Mouse (Mus musculus): ENCODE measurements around the gene Naa30. TPM values are rescaled to one million over a fixed set of nuclear protein-coding genes. Genes with fewer than 3 reads are reported as not detected.
A peak's percentile ranks its signal among the peaks of the same experiment; 100 is the strongest.

Naa30 gene
- polyA plus RNA-seq (2016; fragmentation: Nextera tagmentation; extraction: Ambion mirVana): 18.1 and 20.7 TPM in 2 replicates

- WGBS: under 1% methylated on average over 64 of the region's 86 CpGs
- Histone ChIP-seq H3K9ac (peak within 1 kb of the TSS; percentile 94), H3K9me3 (no peaks in the 10 kb centered on the region), H3K4me1 (peaks cover 17% of the 10 kb centered on the region), H3K36me3 (no peaks in the 10 kb centered on the region), H3K27ac (peak within 1 kb of the TSS; percentile 81), H3K4me3 (peak within 1 kb of the TSS; percentile 92), H3K4me2 (replicated peaks) (peak within 1 kb of the TSS; percentile 81), H3K27me3 (no peaks in the 10 kb centered on the region)
- peak; percentile 91 for ATAC-seq (ENCODE audit: insufficient number of reproducible peaks, insufficient read depth, low FRiP score, low TSS enrichment)
Measured at GRCm38 (mm10) chr14:49171867-49172581, at the start of gene Naa30. TSS of gene Naa30 (plus strand) at chr14:49172226.

- no peak overlapping the region for H3K9ac ChIP-seq
- no peak overlapping the region for H3K4me2 ChIP-seq (replicated peaks)
- H3K9me3 ChIP-seq: no peaks in the 10 kb centered on the region
- no peaks in the 10 kb centered on the region for H3K36me3 ChIP-seq
- no peaks in the 10 kb centered on the region for H3K27me3 ChIP-seq
- no peak overlapping the region for H3K27ac ChIP-seq
- ATAC-seq (ENCODE audit: insufficient number of reproducible peaks, insufficient read depth, low FRiP score, low TSS enrichment): no peak
- no peaks in the 10 kb centered on the region; the same call in 1 of the 2 replicates for H3K4me1 ChIP-seq
- WGBS: 70% methylated on average over 23 of the region's 23 CpGs
- H3K4me3 ChIP-seq: no peak overlapping the region
Measured at GRCm38 (mm10) chr14:49127162-49127779, 44.8 kb upstream of the Naa30 start.

- no peaks in the 10 kb centered on the region for H3K27me3 ChIP-seq
- no peak overlapping the region for H3K27ac ChIP-seq
- no peaks in the 10 kb centered on the region; the same call in 1 of the 2 replicates for H3K4me1 ChIP-seq
- H3K9me3 ChIP-seq: no peaks in the 10 kb centered on the region
- WGBS: 41% methylated on average over 10 of the region's 10 CpGs
- no peak for ATAC-seq (ENCODE audit: insufficient number of reproducible peaks, insufficient read depth, low FRiP score, low TSS enrichment)
- no peak overlapping the region for H3K4me3 ChIP-seq
- H3K9ac ChIP-seq: no peak overlapping the region
- no peak overlapping the region for H3K4me2 ChIP-seq (replicated peaks)
- no peaks in the 10 kb centered on the region for H3K36me3 ChIP-seq
Measured at GRCm38 (mm10) chr14:49128544-49129263, 43.3 kb upstream of the Naa30 start.

GRCm38 (mm10) chr14:49132391-49132790 lies 39.6 kb upstream of the Naa30 start:
- no peak overlapping the region for H3K27ac ChIP-seq
- no peaks in the 10 kb centered on the region for H3K36me3 ChIP-seq
- no peaks in the 10 kb centered on the region; the same call in 1 of the 2 replicates for H3K4me1 ChIP-seq
- no peak overlapping the region for H3K4me3 ChIP-seq
- no peak overlapping the region for H3K9ac ChIP-seq
- ATAC-seq (ENCODE audit: insufficient number of reproducible peaks, insufficient read depth, low FRiP score, low TSS enrichment): no peak
- no peaks in the 10 kb centered on the region for H3K27me3 ChIP-seq
- H3K9me3 ChIP-seq: no peaks in the 10 kb centered on the region
- H3K4me2 ChIP-seq (replicated peaks): no peak overlapping the region
- WGBS: 86% methylated on average over 3 of the region's 3 CpGs

GRCm38 (mm10) chr14:49138171-49138570 lies 33.9 kb upstream of the Naa30 start:
- Histone ChIP-seq H3K9me3 (no peaks in the 10 kb centered on the region), H3K4me2 (replicated peaks) (no peak overlapping the region), H3K36me3 (no peaks in the 10 kb centered on the region), H3K4me3 (no peak overlapping the region), H3K9ac (no peak overlapping the region), H3K4me1 (no peaks in the 10 kb centered on the region), H3K27ac (no peak overlapping the region), H3K27me3 (no peaks in the 10 kb centered on the region)
- ATAC-seq (ENCODE audit: insufficient number of reproducible peaks, insufficient read depth, low FRiP score, low TSS enrichment): no peak
- 43% methylated on average over 1 of the region's 1 CpGs for WGBS

GRCm38 (mm10) chr14:49140756-49141155 lies 31.3 kb upstream of the Naa30 start:
- Histone ChIP-seq H3K4me2 (replicated peaks) (no peak overlapping the region), H3K4me3 (no peak overlapping the region), H3K9ac (no peak overlapping the region), H3K27ac (no peak overlapping the region), H3K9me3 (no peaks in the 10 kb centered on the region), H3K36me3 (no peaks in the 10 kb centered on the region), H3K27me3 (no peaks in the 10 kb centered on the region), H3K4me1 (no peaks in the 10 kb centered on the region)
- WGBS: 91% methylated on average over 7 of the region's 7 CpGs
- ATAC-seq (ENCODE audit: insufficient number of reproducible peaks, insufficient read depth, low FRiP score, low TSS enrichment): peak; percentile 15; the same call in 1 of the 2 replicates

- H3K9me3 ChIP-seq: no peaks in the 10 kb centered on the region
- H3K4me2 ChIP-seq (replicated peaks): no peak overlapping the region
- H3K4me3 ChIP-seq: no peak overlapping the region
- no peak overlapping the region for H3K27ac ChIP-seq
- H3K4me1 ChIP-seq: no peaks in the 10 kb centered on the region
- H3K9ac ChIP-seq: no peak overlapping the region
- H3K27me3 ChIP-seq: no peaks in the 10 kb centered on the region
- WGBS: 25% methylated on average over 7 of the region's 7 CpGs
- no peak for ATAC-seq (ENCODE audit: insufficient number of reproducible peaks, insufficient read depth, low FRiP score, low TSS enrichment)
- H3K36me3 ChIP-seq: no peaks in the 10 kb centered on the region
Measured at GRCm38 (mm10) chr14:49153801-49154200, 18.2 kb upstream of the Naa30 start.

GRCm38 (mm10) chr14:49155572-49155971 lies 16.5 kb upstream of the Naa30 start:
- Histone ChIP-seq H3K27ac (no peak overlapping the region), H3K27me3 (no peaks in the 10 kb centered on the region), H3K4me3 (no peak overlapping the region), H3K4me1 (no peaks in the 10 kb centered on the region), H3K4me2 (replicated peaks) (no peak overlapping the region), H3K9me3 (no peaks in the 10 kb centered on the region), H3K9ac (no peak overlapping the region), H3K36me3 (no peaks in the 10 kb centered on the region)
- 28% methylated on average over 5 of the region's 5 CpGs for WGBS
- ATAC-seq (ENCODE audit: insufficient number of reproducible peaks, insufficient read depth, low FRiP score, low TSS enrichment): no peak

GRCm38 (mm10) chr14:49158143-49158925 lies 13.7 kb upstream of the Naa30 start:
- 63% methylated on average over 16 of the region's 16 CpGs for WGBS
- Histone ChIP-seq H3K9me3 (no peaks in the 10 kb centered on the region), H3K9ac (no peak overlapping the region), H3K4me3 (no peak overlapping the region), H3K36me3 (no peaks in the 10 kb centered on the region), H3K27me3 (no peaks in the 10 kb centered on the region), H3K4me2 (replicated peaks) (no peak overlapping the region), H3K27ac (no peak overlapping the region), H3K4me1 (no peaks in the 10 kb centered on the region)
- ATAC-seq (ENCODE audit: insufficient number of reproducible peaks, insufficient read depth, low FRiP score, low TSS enrichment): no peak

- Histone ChIP-seq H3K36me3 (no peaks in the 10 kb centered on the region), H3K9me3 (no peaks in the 10 kb centered on the region), H3K4me1 (peaks cover 17% of the 10 kb centered on the region), H3K27me3 (no peaks in the 10 kb centered on the region), H3K27ac (no peak overlapping the region), H3K4me3 (peak overlapping the region; percentile 92), H3K4me2 (replicated peaks) (peak overlapping the region; percentile 81), H3K9ac (peak overlapping the region; percentile 94)
- ATAC-seq (ENCODE audit: insufficient number of reproducible peaks, insufficient read depth, low FRiP score, low TSS enrichment): no peak
- WGBS: 28% methylated on average over 8 of the region's 8 CpGs
Measured at GRCm38 (mm10) chr14:49171286-49171685, 740 bp upstream of the Naa30 start.

GRCm38 (mm10) chr14:49172582-49172988 lies 559 bp downstream of the Naa30 start:
- Histone ChIP-seq H3K27ac (peak overlapping the region; percentile 81), H3K9me3 (no peaks in the 10 kb centered on the region), H3K4me3 (peak overlapping the region; percentile 92), H3K4me2 (replicated peaks) (peak overlapping the region; percentile 81), H3K9ac (peak overlapping the region; percentile 94), H3K27me3 (no peaks in the 10 kb centered on the region), H3K36me3 (no peaks in the 10 kb centered on the region), H3K4me1 (peaks cover 17% of the 10 kb centered on the region)
- under 1% methylated on average over 46 of the region's 46 CpGs for WGBS
- ATAC-seq (ENCODE audit: insufficient number of reproducible peaks, insufficient read depth, low FRiP score, low TSS enrichment): peak; percentile 12; the same call in 1 of the 2 replicates

Measured in embryonic facial prominence, embryonic 12.5 days (tissue).